Mouse (Mus musculus): ENCODE results near the gene Usf1. TPM values are rescaled to one million over a fixed set of nuclear protein-coding genes. Genes with fewer than 3 reads are reported as not detected.

The Usf1 gene
- polyA plus RNA-seq, 1 experiment from 2014 or later, result 124 TPM

DNA sequence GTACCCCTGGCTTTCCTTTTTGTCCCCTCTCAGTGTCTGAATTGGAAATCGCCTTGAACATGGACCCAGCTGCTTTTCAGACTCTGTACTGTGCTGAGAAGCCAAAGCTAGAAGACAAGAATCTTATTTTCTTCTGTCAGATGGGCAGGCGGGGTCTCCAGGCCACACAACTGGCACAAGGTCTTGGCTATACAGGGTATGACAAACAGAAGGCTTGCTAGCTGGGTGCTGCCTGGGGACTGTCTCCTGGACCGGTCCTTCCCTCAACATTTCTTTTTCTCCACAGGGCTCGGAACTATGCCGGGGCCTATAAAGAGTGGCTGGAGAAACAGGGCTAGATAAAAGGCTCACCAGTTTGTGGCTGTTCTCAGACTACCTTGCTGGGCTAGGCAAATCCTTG lies 8.8 kb downstream of the Usf1 start:
- ATAC-seq (ENCODE audit: insufficient number of reproducible peaks, low FRiP score, low TSS enrichment, low read depth) (no peak), DNase-seq (ENCODE audit: low spot score) (no peak)
- Histone ChIP-seq H3K4me1 (ENCODE audit: control insufficient read depth, insufficient read depth, low read length) (no peaks in the 10 kb centered on the region), H3K4me3 (ENCODE audit: low read depth, low read length) (no peak overlapping the region), H3K9ac (ENCODE audit: low read length) (no peak overlapping the region), H3K4me2 (ENCODE audit: low read depth, severe bottlenecking) (no peak overlapping the region), H3K27me3 (ENCODE audit: control insufficient read depth, insufficient read depth, low read length) (no peaks in the 10 kb centered on the region), H3K9me3 (ENCODE audit: control insufficient read depth, low read length) (no peaks in the 10 kb centered on the region), H3K36me3 (ENCODE audit: control insufficient read depth, insufficient read depth, low read length) (peaks cover 21% of the 10 kb centered on the region), H3K27ac (replicated peaks; ENCODE audit: low read depth, low read length) (no peak overlapping the region)
- 89% methylated on average over 5 of the region's 5 CpGs for WGBS

GRCm38 (mm10) chr1:171422504-171423095 lies 11.5 kb downstream of the Usf1 start:
- no peak for ATAC-seq (ENCODE audit: insufficient number of reproducible peaks, low FRiP score, low TSS enrichment, low read depth)
- no peak for DNase-seq (ENCODE audit: low spot score)
- Histone ChIP-seq H3K9ac (ENCODE audit: low read length) (no peak overlapping the region), H3K27ac (replicated peaks; ENCODE audit: low read depth, low read length) (no peak overlapping the region), H3K36me3 (ENCODE audit: control insufficient read depth, insufficient read depth, low read length) (peaks cover 7% of the 10 kb centered on the region; the same call in 1 of the 2 replicates), H3K27me3 (ENCODE audit: control insufficient read depth, insufficient read depth, low read length) (no peaks in the 10 kb centered on the region), H3K9me3 (ENCODE audit: control insufficient read depth, low read length) (no peaks in the 10 kb centered on the region), H3K4me1 (ENCODE audit: control insufficient read depth, insufficient read depth, low read length) (no peaks in the 10 kb centered on the region), H3K4me3 (ENCODE audit: low read depth, low read length) (no peak overlapping the region), H3K4me2 (ENCODE audit: low read depth, severe bottlenecking) (no peak overlapping the region)
- WGBS, result 87% methylated on average over 8 of the region's 8 CpGs

DNA sequence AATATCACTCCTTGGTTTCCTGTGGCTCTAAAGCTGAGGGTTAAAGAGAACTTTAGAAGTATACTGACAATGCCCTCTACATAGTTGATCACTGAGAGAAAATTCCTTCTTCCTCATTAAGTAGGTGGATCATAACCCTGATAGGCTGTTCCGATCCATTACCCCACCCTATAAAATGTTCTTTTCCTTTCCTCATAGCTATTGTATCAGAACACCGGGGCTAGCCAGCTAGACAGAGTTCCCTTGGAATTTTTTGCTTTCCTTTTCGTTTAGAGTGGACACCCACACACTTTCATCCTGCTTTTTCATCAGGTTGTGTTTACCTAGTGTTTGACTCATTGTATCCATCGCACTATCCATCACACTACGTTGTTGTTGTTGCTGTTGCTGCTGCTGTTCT lies 13.5 kb downstream of the Usf1 start:
- Histone ChIP-seq H3K27me3 (ENCODE audit: control insufficient read depth, insufficient read depth, low read length) (no peaks in the 10 kb centered on the region), H3K27ac (replicated peaks; ENCODE audit: low read depth, low read length) (no peak overlapping the region), H3K4me3 (ENCODE audit: low read depth, low read length) (no peak overlapping the region), H3K36me3 (ENCODE audit: control insufficient read depth, insufficient read depth, low read length) (no peaks in the 10 kb centered on the region), H3K9ac (ENCODE audit: low read length) (no peak overlapping the region), H3K4me1 (ENCODE audit: control insufficient read depth, insufficient read depth, low read length) (no peaks in the 10 kb centered on the region), H3K9me3 (ENCODE audit: control insufficient read depth, low read length) (no peaks in the 10 kb centered on the region), H3K4me2 (ENCODE audit: low read depth, severe bottlenecking) (no peak overlapping the region)
- WGBS, result 79% methylated on average over 5 of the region's 5 CpGs
- DNase-seq (ENCODE audit: low spot score) (no peak), ATAC-seq (ENCODE audit: insufficient number of reproducible peaks, low FRiP score, low TSS enrichment, low read depth) (no peak)

DNA sequence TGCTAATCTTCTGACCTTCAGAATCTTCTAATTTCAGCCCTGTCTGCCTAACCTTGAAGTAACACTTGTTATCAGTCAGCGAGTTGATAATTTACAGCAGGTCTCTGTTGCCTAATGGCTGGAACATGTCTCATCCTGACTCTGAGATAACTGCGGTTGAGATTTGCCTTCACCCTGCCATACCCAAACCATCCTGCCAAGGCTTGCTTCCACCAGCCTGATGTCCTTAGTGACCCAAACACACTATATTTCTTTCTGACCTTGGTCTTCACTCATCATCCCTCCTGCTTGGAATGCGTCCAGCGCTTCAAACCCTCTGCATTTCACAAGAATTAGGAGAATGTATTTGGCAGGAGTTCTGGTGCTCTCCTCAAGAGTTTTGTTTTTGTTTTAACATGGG lies 14.0 kb downstream of the Usf1 start:
- no peaks in the 10 kb centered on the region for H3K36me3 ChIP-seq (ENCODE audit: control insufficient read depth, insufficient read depth, low read length)
- no peak for ATAC-seq (ENCODE audit: insufficient number of reproducible peaks, low FRiP score, low TSS enrichment, low read depth)
- no peak overlapping the region for H3K4me3 ChIP-seq (ENCODE audit: low read depth, low read length)
- no peak overlapping the region for H3K4me2 ChIP-seq (ENCODE audit: low read depth, severe bottlenecking)
- H3K27me3 ChIP-seq (ENCODE audit: control insufficient read depth, insufficient read depth, low read length), result no peaks in the 10 kb centered on the region
- H3K9ac ChIP-seq (ENCODE audit: low read length), result no peak overlapping the region
- no peaks in the 10 kb centered on the region for H3K9me3 ChIP-seq (ENCODE audit: control insufficient read depth, low read length)
- 76% methylated on average over 4 of the region's 4 CpGs for WGBS
- no peak for DNase-seq (ENCODE audit: low spot score)
- H3K4me1 ChIP-seq (ENCODE audit: control insufficient read depth, insufficient read depth, low read length), result no peaks in the 10 kb centered on the region
- H3K27ac ChIP-seq (replicated peaks; ENCODE audit: low read depth, low read length), result no peak overlapping the region

DNA sequence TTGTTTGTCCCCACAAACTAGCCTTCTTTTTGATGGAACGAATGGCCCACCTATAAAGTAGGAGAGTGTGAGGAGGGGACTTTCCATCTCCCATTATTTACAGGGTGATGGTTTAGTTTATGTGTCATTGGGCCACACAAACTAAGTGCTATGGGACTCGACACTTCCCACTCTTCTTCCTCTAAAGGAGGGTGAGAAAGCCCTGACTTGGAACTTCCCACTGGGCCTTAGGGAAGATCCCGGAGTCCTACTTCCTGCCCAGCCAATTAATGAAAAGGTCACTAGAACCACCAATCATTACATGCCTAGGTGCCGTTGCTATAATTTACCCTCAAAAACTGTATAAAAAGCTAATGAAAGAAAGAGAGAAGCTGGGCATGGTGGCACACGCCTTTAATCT lies 21.0 kb downstream of the Usf1 start:
- no peak overlapping the region for H3K4me3 ChIP-seq (ENCODE audit: low read depth, low read length)
- H3K4me2 ChIP-seq (ENCODE audit: low read depth, severe bottlenecking), result no peak overlapping the region
- DNase-seq (ENCODE audit: low spot score) (no peak), ATAC-seq (ENCODE audit: insufficient number of reproducible peaks, low FRiP score, low TSS enrichment, low read depth) (no peak)
- WGBS, result 73% methylated on average over 5 of the region's 5 CpGs
- H3K27ac ChIP-seq (replicated peaks; ENCODE audit: low read depth, low read length), result no peak overlapping the region
- no peaks in the 10 kb centered on the region for H3K9me3 ChIP-seq (ENCODE audit: control insufficient read depth, low read length)
- no peaks in the 10 kb centered on the region for H3K4me1 ChIP-seq (ENCODE audit: control insufficient read depth, insufficient read depth, low read length)
- peaks cover 2% of the 10 kb centered on the region; the same call in 1 of the 2 replicates for H3K27me3 ChIP-seq (ENCODE audit: control insufficient read depth, insufficient read depth, low read length)
- no peaks in the 10 kb centered on the region for H3K36me3 ChIP-seq (ENCODE audit: control insufficient read depth, insufficient read depth, low read length)
- no peak overlapping the region for H3K9ac ChIP-seq (ENCODE audit: low read length)

GRCm38 (mm10) chr1:171435288-171435814 lies 24.2 kb downstream of the Usf1 start:
- Histone ChIP-seq H3K9ac (ENCODE audit: low read length) (no peak overlapping the region), H3K4me3 (ENCODE audit: low read depth, low read length) (no peak overlapping the region), H3K27ac (replicated peaks; ENCODE audit: low read depth, low read length) (no peak overlapping the region), H3K4me1 (ENCODE audit: control insufficient read depth, insufficient read depth, low read length) (no peaks in the 10 kb centered on the region; the same call in 1 of the 2 replicates), H3K4me2 (ENCODE audit: low read depth, severe bottlenecking) (no peak overlapping the region), H3K9me3 (ENCODE audit: control insufficient read depth, low read length) (no peaks in the 10 kb centered on the region), H3K27me3 (ENCODE audit: control insufficient read depth, insufficient read depth, low read length) (peaks cover 9% of the 10 kb centered on the region; the same call in 1 of the 2 replicates), H3K36me3 (ENCODE audit: control insufficient read depth, insufficient read depth, low read length) (no peaks in the 10 kb centered on the region)
- WGBS, result 3% methylated on average over 7 of the region's 7 CpGs
- DNase-seq (ENCODE audit: low spot score), result no peak
- no peak for ATAC-seq (ENCODE audit: insufficient number of reproducible peaks, low FRiP score, low TSS enrichment, low read depth)

DNA sequence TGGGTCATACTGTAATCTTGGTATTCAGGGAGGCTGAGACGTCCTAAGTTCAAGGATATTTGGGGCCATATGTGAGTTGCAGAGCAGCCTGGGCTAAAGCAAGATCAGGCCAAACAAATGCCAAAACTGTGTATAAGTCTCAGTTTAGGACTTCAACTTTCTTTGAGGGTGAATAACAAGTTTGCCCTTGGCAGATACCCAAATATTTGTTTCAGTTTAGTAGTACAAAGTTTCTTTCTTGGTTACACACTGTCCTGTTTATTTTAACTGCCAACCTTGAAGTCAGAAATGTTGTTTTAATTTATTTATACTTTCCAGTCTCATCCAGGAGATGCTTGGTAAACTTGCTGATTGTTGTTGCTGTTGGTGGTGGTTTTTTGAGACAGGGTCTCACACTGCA lies 24.9 kb downstream of the Usf1 start:
- Histone ChIP-seq H3K27me3 (ENCODE audit: control insufficient read depth, insufficient read depth, low read length) (peaks cover 9% of the 10 kb centered on the region; the same call in 1 of the 2 replicates), H3K27ac (replicated peaks; ENCODE audit: low read depth, low read length) (no peak overlapping the region), H3K36me3 (ENCODE audit: control insufficient read depth, insufficient read depth, low read length) (no peaks in the 10 kb centered on the region), H3K4me1 (ENCODE audit: control insufficient read depth, insufficient read depth, low read length) (no peaks in the 10 kb centered on the region; the same call in 1 of the 2 replicates), H3K4me2 (ENCODE audit: low read depth, severe bottlenecking) (no peak overlapping the region), H3K4me3 (ENCODE audit: low read depth, low read length) (no peak overlapping the region), H3K9me3 (ENCODE audit: control insufficient read depth, low read length) (no peaks in the 10 kb centered on the region), H3K9ac (ENCODE audit: low read length) (no peak overlapping the region)
- DNase-seq (ENCODE audit: low spot score) (no peak), ATAC-seq (ENCODE audit: insufficient number of reproducible peaks, low FRiP score, low TSS enrichment, low read depth) (no peak)
- WGBS, result 34% methylated on average over 1 of the region's 1 CpGs

GRCm38 (mm10) chr1:171437264-171438013 lies 26.3 kb downstream of the Usf1 start, which contains the start of gene F11r:
F11r (plus strand) TSS chr1:171437535.
- no peaks in the 10 kb centered on the region for H3K9me3 ChIP-seq (ENCODE audit: control insufficient read depth, low read length)
- ATAC-seq (ENCODE audit: insufficient number of reproducible peaks, low FRiP score, low TSS enrichment, low read depth) (peak; percentile 58), DNase-seq (ENCODE audit: low spot score) (peak; percentile 80)
- no peaks in the 10 kb centered on the region; the same call in 1 of the 2 replicates for H3K4me1 ChIP-seq (ENCODE audit: control insufficient read depth, insufficient read depth, low read length)
- H3K4me3 ChIP-seq (ENCODE audit: low read depth, low read length), result peak within 1 kb of the TSS; percentile 38
- peak within 1 kb of the TSS; percentile 52 for H3K9ac ChIP-seq (ENCODE audit: low read length)
- H3K27ac ChIP-seq (replicated peaks; ENCODE audit: low read depth, low read length), result no peak within 1 kb of the TSS
- WGBS, result under 1% methylated on average over 46 of the region's 46 CpGs
- H3K27me3 ChIP-seq (ENCODE audit: control insufficient read depth, insufficient read depth, low read length), result peaks cover 9% of the 10 kb centered on the region; the same call in 1 of the 2 replicates
- H3K36me3 ChIP-seq (ENCODE audit: control insufficient read depth, insufficient read depth, low read length), result no peaks in the 10 kb centered on the region
- H3K4me2 ChIP-seq (ENCODE audit: low read depth, severe bottlenecking), result peak within 1 kb of the TSS; percentile 53
